Mouse (Mus musculus) kidney, adult 2 months (tissue): ENCODE data around the gene Sltm. TPM values are rescaled to one million over a fixed set of nuclear protein-coding genes. Genes with fewer than 3 reads are reported as not detected.
A peak's percentile ranks its signal among the peaks of the same experiment; 100 is the strongest.

Source experiments
- DNase-seq: peaks from one replicate; pipeline ENCODE4 v3.0.0; 2021
- H3K27ac ChIP-seq: fragments of 200-500 bp; 2 replicates; pipeline ENCODE4 v1.5.1; 2012; ENCODE audit warnings: low read depth, low read length, control low read depth, inconsistent platforms; ENCODE audit not compliant: insufficient read depth
- H3K27me3 ChIP-seq: fragments of 200-500 bp; replicated peaks from 2 replicates; pipeline ENCODE4 v1.6.1; 2012; ENCODE audit warnings: mild to moderate bottlenecking, moderate library complexity, low read length, inconsistent platforms; ENCODE audit not compliant: control insufficient read depth, insufficient read depth
- H3K36me3 ChIP-seq: fragments of 200-500 bp; 2 replicates; pipeline ENCODE4 v1.6.1; 2012; ENCODE audit warnings: mild to moderate bottlenecking, moderate library complexity, low read length, inconsistent platforms; ENCODE audit not compliant: control insufficient read depth, insufficient read depth
- H3K4me1 ChIP-seq: fragments of 200-500 bp; 2 replicates; pipeline ENCODE4 v1.6.1; 2011; ENCODE audit warnings: low read length; ENCODE audit not compliant: control insufficient read depth, insufficient read depth
- H3K4me3 ChIP-seq: fragments of 200-500 bp; 2 replicates; pipeline ENCODE4 v1.5.1; 2011; ENCODE audit warnings: mild to moderate bottlenecking, low read depth, low read length, control low read depth; ENCODE audit not compliant: insufficient read depth
- CTCF ChIP-seq: fragments of 200-500 bp; conservative IDR thresholded peaks from 2 replicates; pipeline ENCODE4 v1.5.1; 2011; ENCODE audit warnings: low read depth, mild to moderate bottlenecking, control low read depth, low read length, moderate library complexity, mixed read lengths; ENCODE audit not compliant: insufficient read depth, insufficient read length
- POLR2A ChIP-seq: fragments of 200-500 bp; IDR thresholded peaks from one replicate; pipeline ENCODE4 v1.6.1; 2011; ENCODE audit warnings: low read depth, low read length, control low read depth
- WGBS: fragments of 180-500 bp; shearing (Covaris S2); methylation state at CpG from one replicate; pipeline ENCODE4 v1.1.7; 2018; 5-methylcytosine and 5-hydroxymethylcytosine counted together
- polyA plus RNA-seq: library from polyadenylated mRNA; depleted of rRNA; stranded (reverse); fragments of >200 nt; gene quantifications from 2 replicates; pipeline ENCODE4 v1.2.3, GENCODE M21; 2012

Gene Sltm
- polyA plus RNA-seq, 1 experiment, result 8.0 TPM

- WGBS, result 49% methylated on average over 8 of the region's 8 CpGs
- no peaks in the 10 kb centered on the region for H3K27me3 ChIP-seq
- peaks cover 18% of the 10 kb centered on the region; the same call in 1 of the 2 replicates for H3K4me1 ChIP-seq
- H3K27ac ChIP-seq, result no peak overlapping the region
- H3K4me3 ChIP-seq, result no peak overlapping the region
- TF ChIP-seq CTCF (no peak), POLR2A (no peak)
- no peaks in the 10 kb centered on the region for H3K36me3 ChIP-seq
- DNase-seq, result peak; percentile 42
Observed at GRCm38 (mm10) chr9:70506787-70507186, 35.8 kb upstream of the Sltm start.

- Histone ChIP-seq H3K4me1 (peaks cover 9% of the 10 kb centered on the region; the same call in 1 of the 2 replicates), H3K27ac (peak overlapping the region; percentile 55), H3K36me3 (no peaks in the 10 kb centered on the region), H3K27me3 (no peaks in the 10 kb centered on the region), H3K4me3 (no peak overlapping the region)
- WGBS, result 35% methylated on average over 4 of the region's 4 CpGs
- peak; percentile 82 for DNase-seq
- TF ChIP-seq CTCF (no peak), POLR2A (no peak)
Observed at GRCm38 (mm10) chr9:70509906-70510525, 32.5 kb upstream of the Sltm start.

DNA sequence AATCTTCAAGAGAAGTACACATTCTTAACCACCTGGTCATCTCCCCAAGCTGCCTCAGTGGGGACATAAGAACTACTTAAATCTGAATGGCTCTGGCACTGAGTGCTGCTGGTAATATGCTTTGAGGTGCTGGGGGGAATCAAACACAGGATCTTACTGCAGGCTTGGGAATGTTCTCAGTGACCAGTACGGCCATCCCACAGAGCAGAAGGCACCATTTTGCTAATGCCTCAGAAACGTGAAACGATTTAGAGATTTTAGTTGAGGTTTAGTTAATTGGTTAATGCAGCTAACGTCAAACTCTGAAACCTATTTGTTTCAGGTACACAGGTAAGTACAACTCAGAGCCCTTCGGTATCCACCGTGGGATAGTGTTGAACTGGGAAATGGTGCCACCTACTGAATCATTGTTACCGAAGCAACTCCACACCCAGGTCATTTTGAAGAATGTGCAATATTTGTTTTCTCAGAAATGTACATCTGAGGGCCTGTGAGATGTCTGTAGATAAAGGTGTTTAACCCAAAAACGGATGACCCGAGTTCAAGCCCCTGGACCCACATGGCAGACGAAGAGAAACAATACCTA lies 31.5 kb upstream of the Sltm start:
- Histone ChIP-seq H3K27me3 (no peaks in the 10 kb centered on the region), H3K36me3 (no peaks in the 10 kb centered on the region), H3K27ac (no peak overlapping the region), H3K4me1 (peaks cover 9% of the 10 kb centered on the region; the same call in 1 of the 2 replicates), H3K4me3 (no peak overlapping the region)
- peak; percentile 69 for DNase-seq
- 49% methylated on average over 10 of the region's 10 CpGs for WGBS
- TF ChIP-seq POLR2A (no peak), CTCF (peak; percentile 52)

DNA sequence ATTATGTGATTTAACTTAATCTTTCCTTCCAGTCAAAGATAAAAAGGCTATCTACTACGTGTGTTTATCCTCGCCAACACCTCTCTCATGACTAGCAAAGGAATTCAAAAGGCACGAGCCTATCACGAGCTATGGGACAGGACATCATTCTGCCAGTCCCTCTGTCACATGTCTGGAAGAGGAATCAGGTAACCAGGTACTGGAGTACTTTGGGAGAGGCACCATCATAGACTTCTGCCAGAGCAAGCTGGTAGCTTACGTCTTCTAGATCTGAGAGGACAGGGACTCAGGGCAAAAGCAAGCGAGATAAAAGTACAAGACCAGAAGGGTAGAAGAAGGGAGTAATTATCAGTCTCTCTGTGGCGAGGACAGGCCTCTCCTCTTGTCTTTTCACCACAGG lies 30.9 kb upstream of the Sltm start:
- Histone ChIP-seq H3K27me3 (no peaks in the 10 kb centered on the region), H3K27ac (no peak overlapping the region), H3K4me3 (no peak overlapping the region), H3K36me3 (no peaks in the 10 kb centered on the region), H3K4me1 (peaks cover 3% of the 10 kb centered on the region; the same call in 1 of the 2 replicates)
- TF ChIP-seq POLR2A, result no peak
- no peak for TF ChIP-seq CTCF
- DNase-seq, result no peak
- WGBS, result 88% methylated on average over 7 of the region's 7 CpGs

DNA sequence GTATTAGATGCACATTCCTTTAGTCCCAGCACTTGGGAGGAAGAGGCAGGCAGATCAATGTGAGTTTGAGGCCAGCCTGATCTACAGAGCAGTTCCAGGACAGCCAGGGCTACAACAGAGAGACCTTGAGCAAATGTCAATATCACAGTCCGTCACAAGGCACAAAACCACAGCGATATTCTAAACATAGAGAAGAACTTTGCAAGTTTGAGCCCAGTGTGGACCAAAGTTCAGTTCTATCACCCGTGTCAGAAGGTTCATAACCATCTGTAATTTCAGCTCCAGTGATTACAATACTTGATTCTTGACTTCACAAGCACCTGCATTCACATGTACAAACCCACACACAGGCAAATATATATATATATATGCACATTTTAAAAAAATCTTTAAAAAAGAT lies 21.9 kb upstream of the Sltm start:
- Histone ChIP-seq H3K36me3 (no peaks in the 10 kb centered on the region), H3K4me3 (no peak overlapping the region), H3K4me1 (peaks cover 3% of the 10 kb centered on the region; the same call in 1 of the 2 replicates), H3K27ac (peak overlapping the region; percentile 98), H3K27me3 (no peaks in the 10 kb centered on the region)
- WGBS, result 59% methylated on average over 3 of the region's 3 CpGs
- peak; percentile 58 for DNase-seq
- TF ChIP-seq CTCF (no peak), POLR2A (no peak)

DNA sequence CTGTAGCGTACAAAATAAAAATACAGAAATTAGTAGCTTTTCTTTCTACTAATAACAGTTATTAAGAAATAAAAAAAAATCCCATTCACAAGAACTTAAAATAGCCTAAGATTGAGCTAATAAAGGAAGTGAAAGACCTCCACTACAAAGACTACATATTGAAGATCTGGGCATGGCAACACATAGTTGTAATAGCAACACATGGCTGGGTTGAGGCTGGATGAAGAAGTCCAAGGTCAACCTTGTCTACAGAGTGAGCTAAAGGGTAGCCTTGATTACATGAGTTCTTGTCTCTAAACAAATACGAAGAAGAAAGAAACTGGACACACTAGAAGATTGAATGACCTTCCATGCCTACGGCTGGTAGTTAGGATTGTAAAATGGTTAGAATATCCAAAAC lies 18.7 kb upstream of the Sltm start:
- WGBS, result 95% methylated on average over 3 of the region's 3 CpGs
- Histone ChIP-seq H3K36me3 (no peaks in the 10 kb centered on the region), H3K4me3 (no peak overlapping the region), H3K4me1 (peaks cover 3% of the 10 kb centered on the region; the same call in 1 of the 2 replicates), H3K27me3 (no peaks in the 10 kb centered on the region), H3K27ac (no peak overlapping the region)
- no peak for DNase-seq
- no peak for TF ChIP-seq POLR2A
- no peak for TF ChIP-seq CTCF

DNA sequence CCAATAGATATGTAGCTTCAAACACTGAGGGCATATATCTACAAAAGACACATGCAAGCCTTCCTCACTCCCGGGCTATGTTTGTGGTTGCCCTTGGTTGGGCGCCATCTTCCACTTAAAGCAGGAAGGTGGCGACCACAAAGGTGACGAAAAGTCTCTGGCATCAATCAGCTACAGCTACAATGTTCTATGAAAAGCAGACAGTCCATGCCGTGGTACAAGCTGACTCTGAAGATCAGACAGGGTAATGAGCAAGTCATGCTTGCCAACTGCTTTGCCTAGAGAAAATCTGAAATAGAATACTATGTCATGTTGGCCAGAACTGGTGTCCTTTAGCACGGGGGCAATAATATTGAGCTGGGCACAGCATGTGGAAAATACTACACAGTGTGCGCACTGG lies 18.2 kb upstream of the Sltm start:
- no peak overlapping the region for H3K27ac ChIP-seq
- H3K4me1 ChIP-seq, result peaks cover 3% of the 10 kb centered on the region; the same call in 1 of the 2 replicates
- no peak overlapping the region for H3K4me3 ChIP-seq
- 82% methylated on average over 7 of the region's 7 CpGs for WGBS
- DNase-seq, result no peak
- no peaks in the 10 kb centered on the region for H3K36me3 ChIP-seq
- TF ChIP-seq CTCF (no peak), POLR2A (no peak)
- no peaks in the 10 kb centered on the region for H3K27me3 ChIP-seq
